Mouse (Mus musculus) cerebellum, postnatal 14 days (tissue): ENCODE measurements at regions not wholly inside any gene's neighbourhood (a gene's known extent, or its start where the extent isn't known, plus 50 kb on each side); places are given as distances from the start of the nearest gene placed in this dataset.
"Not testable (repeated sequence)": the region's sequence is repeated elsewhere in the genome, so short reads cannot be mapped to it uniquely, and the experiment has no call there.

ENCODE experiments used
- DNase-seq, 2 experiments: peaks; one replicate each; pipeline ENCODE4 v3.0.0; 2021; ENCODE audit warnings: mixed read lengths in 2 of 2

DNA sequence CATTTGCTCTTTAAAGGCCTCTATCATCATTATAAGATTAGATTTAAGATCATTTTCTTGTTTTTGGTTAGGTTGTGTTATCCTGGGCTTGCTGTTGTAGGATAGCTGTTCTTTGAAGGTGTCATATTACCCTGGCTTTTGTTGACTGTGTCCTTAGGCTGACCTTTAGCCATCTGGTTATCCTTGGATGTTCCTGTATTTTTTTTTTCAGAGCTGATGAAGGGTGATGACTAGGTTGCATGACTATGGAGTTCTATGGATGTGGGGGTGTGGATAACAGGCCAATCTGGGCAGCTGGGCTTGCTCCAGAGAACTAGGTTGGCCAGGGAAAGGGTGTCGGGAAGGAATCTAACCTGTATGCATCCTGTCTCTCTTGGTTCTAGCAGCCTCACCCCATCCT, 74.2 kb downstream of the Dmrta1 start:
- DNase-seq, result no peak

DNA sequence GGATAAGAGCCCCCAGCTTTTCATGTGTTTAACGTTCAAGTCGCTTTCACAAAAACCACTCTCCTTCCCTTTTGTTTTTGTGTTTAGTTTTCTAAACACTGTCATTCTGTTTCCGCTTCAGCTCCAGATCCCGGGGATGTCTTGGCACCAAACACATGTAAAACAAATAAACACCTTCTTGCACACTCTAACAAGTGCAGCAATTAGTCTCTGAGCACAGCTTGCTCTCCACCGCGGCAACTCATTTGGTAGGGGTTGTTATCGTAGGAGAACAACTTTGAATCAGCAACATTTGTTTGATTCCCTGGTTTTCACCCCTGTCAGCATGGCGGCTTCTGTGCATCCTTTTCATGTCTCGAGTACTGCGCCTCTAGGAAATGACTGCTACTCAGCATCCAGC, 97.0 kb downstream of the Dmrta1 start:
- no peak for DNase-seq

DNA sequence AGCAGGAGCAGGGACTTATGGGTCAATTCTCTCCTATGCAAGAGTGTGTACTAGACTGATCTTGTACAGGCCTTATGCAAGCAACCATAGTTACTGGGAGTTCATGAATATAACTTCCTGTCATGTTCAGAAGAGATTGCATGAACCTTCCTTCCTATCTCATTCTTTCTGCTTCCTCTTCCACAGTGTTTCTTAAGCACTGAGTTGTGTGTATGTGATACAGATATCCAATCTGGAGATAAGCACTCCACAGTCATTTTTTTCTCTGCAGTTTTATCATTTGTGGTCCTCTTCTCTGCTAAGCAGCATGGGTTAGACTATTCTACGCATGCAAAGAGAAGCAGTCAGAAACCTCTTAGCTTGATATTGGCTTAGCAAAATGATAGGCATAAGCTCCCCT, 102.3 kb downstream of the Dmrta1 start:
- DNase-seq, result no peak

DNA sequence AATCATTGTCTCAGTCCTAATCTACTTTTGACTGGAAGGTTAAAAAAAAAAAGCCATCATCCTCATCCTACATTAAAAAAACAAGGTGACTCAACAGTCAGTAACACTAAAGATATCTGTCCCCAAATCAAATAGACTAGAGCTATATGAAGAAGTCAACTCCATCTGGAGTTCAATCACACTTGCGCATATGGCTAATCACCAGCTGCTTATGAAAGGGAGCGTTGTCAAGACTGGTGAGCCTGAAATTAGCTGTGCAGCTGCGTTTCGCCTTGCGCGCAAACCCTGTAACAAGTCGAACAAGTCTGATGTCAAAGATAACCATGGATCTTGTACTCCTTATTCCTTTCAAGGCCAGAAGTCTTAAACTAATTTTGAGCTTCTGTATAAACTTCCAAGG, 137.6 kb downstream of the Dmrta1 start:
- no peak for DNase-seq

DNA sequence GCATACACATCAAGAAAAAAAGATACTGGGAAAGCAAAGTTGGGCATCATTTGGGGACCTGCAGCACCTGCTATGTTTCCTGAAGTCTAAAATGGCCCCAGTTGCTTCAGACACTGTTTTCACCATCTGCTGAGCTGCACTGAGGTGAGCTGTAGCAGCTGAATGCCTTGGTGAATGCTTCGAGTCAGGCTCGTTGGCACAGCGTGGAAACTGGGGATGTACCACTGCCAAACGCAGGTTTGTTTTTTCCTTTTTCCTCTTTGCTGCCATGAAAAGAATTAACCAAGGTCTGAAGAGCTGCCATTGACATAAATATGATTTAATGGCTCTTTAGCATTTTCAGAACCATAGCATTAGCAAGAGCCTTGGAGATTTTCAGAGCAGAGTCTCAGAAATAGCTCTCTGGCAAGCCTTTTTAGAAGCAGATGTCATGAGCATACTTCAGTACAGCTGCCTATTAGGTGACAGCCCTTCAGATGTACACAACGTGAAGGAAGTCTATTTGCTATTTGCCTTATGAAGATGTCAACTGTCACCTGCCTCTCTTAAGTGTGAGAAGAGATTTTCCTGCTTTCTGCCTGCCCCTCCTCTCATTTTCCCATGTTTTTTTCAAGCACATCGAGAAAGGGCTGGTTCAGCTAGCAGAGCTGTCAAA, 155.4 kb downstream of the Dmrta1 start:
- DNase-seq, result peak; percentile 48 to 50

DNA sequence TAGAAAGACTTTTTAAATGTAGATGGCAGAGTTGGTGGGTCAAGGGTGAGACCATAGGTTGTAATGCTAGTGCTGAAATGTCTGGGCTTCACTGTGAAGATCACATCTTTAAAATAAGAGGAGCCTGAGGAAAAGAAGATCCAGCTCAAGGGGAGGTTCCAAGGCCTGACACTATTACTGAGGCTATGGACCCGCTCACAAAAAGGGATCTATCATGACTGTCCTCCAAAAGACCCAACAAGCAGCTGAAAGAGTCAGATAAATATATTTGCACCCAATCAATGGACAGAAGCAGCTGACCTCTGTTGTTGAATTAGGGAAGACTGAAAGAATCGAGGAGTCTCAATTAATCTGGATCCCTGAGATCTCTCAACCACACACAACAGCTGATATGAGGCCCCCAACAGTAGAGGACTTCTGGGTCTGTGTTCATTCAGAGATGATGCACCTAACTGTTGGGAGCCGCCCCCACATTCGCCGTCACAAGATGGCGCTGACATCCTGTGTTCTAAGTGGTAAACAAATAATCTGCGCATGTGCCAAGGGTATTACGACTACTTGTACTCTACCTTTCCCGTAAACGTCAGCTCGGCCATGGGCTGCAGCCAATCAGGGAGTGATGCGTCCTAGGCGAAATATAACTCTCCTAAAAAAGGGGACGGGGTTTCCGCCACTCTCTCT, 196.3 kb downstream of the Dmrta1 start:
- DNase-seq, result peak; percentile 43 to 44

DNA sequence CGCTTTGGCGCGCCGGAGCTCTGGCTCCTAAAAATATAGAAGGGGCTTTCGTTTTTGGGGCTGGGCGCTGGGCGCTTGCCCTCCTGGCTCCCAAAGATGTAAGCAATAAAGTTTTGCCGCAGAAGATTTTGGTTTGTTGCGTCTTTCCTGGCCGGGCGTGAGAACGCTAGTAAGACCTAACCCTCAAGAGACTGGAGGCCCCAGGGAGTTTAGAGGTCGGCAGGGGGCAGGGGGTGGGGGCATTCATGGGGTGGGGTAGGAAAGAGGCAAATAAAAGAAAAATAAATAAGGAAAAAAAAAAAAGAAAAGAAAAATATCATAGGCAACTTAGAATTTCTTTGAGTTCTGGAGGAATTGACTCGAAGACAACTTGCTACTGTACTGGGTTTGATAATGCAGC, 196.9 kb downstream of the Dmrta1 start:
- not testable (repeated sequence) for DNase-seq

DNA sequence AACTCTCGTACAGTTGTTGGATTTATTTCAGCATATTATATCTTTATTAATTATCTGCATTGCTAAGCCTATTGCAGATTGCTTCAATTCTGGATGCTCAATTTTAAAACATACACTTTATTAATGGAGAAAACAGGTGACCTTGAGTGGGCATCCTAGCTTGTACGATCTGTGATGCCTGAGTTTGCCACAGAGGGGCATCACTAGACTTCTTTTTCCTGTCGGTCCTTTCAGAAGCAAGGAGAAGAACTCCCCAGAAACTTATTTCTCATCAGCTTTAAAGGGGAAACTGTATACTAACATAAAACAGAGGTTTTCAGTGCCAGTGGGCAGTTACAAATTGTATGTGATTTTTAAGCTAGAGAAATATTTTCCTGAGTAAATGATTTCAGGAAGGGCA, 201.8 kb downstream of the Dmrta1 start:
- DNase-seq, result peak; percentile 18 to 37

DNA sequence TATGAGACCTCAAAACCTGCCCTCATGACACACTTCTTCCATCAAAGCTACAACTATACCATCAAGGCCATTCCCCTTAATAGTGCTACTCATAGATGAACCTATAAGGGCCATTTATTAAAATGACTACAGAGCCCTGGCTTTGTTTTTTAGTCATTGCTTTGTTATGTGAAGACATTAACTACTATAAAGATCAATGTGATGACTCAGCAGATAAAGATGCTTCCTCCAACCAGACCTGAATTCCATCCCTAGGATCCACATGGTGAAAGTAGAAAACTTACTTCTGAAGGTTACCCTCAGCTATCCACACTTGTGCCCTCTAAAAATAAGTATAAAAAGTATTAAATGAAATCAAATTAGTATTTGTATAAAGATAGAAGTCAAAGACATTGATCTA, 230.4 kb downstream of the Dmrta1 start:
- no peak for DNase-seq

DNA sequence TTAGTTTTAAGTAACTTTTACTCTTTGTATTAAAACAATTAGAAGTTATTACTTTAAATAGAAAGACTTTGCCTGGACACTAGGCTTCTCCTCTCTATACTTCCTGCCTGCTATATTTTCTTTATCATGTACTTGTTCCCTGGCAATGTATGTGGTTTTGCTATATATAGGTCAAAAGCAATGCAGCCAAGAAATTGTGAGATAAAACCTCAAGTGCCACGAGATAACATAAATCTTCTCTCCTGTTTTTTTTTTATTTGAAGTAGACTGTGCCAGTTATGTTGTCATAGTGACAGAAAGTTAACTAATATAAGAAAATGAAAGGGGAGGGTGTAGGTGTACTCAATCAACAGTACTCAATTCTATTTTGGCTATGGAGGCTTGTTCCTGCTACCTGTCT, 258.4 kb downstream of the Dmrta1 start:
- DNase-seq, result no peak

DNA sequence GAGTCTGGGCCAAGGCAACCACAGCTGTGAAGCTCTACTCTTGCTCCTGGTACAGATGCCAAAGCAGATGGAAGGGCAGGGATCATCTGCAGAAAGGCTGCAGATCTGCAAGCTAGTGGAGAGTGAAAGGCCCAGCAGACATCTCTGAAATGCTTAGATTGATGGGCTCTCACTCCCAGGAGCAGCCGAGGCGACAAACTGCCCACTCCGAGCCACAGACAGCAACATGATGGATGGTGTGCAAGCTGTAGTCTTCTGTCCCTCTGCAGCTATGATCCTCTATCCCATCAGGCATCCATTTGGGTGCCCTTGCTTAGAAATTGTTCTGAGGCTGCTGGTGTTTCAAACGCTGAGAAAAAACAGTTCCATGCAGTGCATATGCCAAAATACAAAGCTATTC, 262.1 kb downstream of the Dmrta1 start:
- DNase-seq, result no peak

DNA sequence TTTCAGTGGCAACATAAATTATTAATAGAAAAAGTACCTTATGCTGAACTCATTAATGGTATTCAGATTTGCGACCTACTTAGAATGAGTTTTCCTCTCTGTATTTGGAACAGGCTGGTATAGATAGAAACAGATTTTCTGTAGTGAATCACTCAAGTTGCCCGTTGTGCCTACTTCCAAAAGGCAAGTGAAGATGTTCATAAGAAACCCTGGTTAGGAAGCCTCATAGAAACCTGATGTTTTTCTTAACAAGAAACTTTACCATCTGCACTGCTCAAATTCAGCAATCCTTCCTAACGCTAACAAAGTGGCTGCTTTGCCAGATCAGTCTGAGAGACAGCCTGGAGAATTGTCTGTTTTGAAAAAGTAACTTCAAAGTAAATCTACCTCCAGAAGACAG, 242.5 kb upstream of the Zfp352 start:
- no peak for DNase-seq

DNA sequence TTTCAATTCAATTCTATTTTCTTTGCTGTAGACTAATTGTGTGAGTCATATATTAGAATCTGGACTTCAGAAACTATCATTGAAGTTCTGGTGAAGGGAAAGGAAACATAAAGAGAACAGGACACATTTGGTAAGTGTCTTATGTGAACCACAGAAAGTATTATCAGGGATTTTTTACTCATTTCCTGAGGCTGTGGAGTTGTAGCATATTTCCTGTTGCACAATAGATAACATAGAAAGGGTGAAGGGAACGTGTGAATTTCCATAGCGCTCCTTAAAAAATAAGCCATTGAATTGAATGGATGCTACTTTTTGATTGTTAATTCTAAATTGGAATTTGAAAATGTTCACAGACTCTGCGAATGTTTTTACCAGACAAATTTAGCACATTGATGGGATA, 215.2 kb upstream of the Zfp352 start:
- no peak for DNase-seq

DNA sequence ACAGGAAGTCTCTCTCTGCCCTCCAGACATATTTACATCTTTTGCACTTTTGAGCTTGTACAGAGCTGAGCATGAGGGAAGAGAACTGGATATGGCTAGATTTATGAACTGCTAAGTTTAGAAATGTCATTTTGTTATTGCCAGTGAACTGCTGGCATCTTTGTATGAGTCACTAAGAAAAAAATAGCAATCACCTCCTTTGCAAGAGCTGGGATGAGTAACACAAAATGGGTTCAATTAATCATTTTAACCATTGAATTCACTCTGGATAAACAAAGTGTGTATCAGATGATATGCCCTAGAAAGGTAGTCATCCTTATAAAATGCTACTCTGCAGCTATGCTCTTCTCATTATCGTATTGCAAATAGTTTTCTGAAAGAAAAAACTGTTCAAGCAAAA, 214.7 kb upstream of the Zfp352 start:
- no peak for DNase-seq

DNA sequence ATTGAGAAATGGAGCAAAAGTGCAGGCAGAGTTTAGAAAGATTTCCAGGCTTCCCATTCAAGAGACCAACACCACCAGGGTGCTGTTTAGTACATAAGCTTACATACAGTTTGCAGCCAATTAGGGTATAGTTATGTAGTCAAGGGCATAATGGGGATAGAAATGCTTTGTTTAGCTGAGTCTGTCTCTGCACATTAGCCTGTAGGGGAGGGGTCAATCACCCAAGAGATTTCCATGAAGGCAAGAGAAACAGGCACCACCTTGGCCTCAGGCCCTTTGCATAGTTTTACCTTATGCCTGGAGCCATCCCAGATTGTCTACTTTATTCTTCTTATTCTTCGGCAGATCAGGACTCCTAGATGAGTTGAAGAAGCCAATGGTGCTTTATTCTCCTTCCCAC, 205.9 kb upstream of the Zfp352 start:
- DNase-seq, result no peak

DNA sequence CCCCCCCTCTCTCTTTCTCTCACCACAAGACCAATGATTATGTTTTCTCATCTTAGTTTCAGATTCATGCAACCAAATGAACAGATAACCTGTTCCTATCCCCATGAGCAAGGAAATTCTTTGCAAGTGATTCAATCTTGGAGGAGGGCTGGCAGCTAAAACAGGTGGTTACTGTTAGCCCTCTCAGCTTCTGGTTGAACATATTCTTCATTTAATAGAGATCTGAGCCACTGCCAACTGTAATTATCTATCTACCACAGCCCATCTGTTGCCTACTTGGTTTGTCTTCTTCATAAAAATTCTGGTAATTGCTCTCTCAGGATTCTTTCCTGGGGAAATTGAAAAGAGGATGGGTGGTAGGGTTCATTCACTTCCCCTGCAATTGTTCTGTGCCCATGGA, 204.4 kb upstream of the Zfp352 start:
- DNase-seq, result no peak
